Mouse (Mus musculus) embryonic fibroblast, embryonic 13.5 days (primary cell): ENCODE data around the gene H2-M3.

Experiments
- CTCF ChIP-seq: IDR thresholded peaks from 2 replicates; pipeline ENCODE4 v1.5.1; 2011; ENCODE audit warnings: mild to moderate bottlenecking, control low read depth, low read length, moderate library complexity, borderline replicate concordance; ENCODE audit not compliant: insufficient read depth
- POLR2A ChIP-seq: IDR thresholded peaks from 2 replicates; pipeline ENCODE4 v1.6.1; 2011; ENCODE audit warnings: low read depth, mild to moderate bottlenecking, control low read depth, low read length, moderate library complexity

- TF ChIP-seq CTCF = no peak
- no peak for TF ChIP-seq POLR2A
These were observed 27.8 kb upstream of the H2-M3 start for GRCm38 (mm10) chr17:37242198-37242597.
